Comparison of ENCODE assay signal across 7 mouse cellular contexts in the genomic region with DNA sequence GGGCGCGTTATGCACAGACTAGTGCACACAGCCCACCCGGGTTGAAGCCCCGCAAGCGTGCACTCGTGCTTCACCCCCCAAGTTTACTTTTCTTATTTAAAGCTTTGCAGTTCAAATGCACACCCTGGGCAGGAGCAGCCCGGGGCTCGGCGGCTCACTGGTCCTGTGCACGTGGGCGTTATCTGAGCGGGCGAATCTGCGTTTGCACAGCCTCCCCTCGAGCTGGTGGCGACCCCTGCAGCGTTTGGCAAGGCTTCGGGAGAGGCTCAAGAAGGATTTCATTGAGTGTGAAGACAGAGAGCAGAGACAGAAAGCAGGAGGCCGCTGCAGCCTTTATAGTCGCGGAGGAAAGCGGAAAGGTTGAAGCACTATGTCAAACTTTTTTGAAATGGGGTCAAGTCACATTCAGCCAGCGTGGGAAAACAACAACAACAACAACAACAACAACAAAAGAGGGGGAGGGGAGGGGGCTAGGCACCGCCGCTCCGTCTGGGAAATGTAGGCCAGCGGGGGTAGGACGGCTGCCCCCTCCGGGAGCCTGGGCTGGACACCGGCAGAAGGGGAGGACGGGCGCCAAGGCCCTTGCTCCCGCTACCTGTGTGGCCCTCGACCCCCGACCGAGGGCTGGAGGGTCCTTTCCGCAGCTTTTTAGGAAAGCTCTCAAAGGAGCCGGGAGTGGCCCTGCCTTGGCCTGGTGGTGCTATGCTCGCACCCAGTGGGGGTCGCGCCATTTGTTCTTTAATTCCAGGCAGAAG.
A peak's percentile ranks its signal among the peaks of the same experiment; 100 is the strongest.
DNase-seq lines count a peak whose midpoint lies in the region; ATAC-seq and TF ChIP-seq lines count a peak whose summit lies in the region.

No protein-coding gene starts in this region.

- no peaks in the 10 kb centered on the region for H3K36me3 ChIP-seq in ES-E14 (ENCODE audit: control insufficient read depth, insufficient read depth, low read length, poor library complexity, severe bottlenecking)
- H3K36me3 ChIP-seq in forebrain, embryonic 12.5 days (replicated peaks): no peaks in the 10 kb centered on the region
- no peaks in the 10 kb centered on the region for H3K36me3 ChIP-seq in intestine, postnatal 0 days (ENCODE audit: control insufficient read depth, insufficient read depth)
- no peaks in the 10 kb centered on the region for H3K36me3 ChIP-seq in liver, postnatal 0 days (replicated peaks; ENCODE audit: insufficient read depth, low read length)
- H3K36me3 ChIP-seq in thymus, adult 2 months (ENCODE audit: control insufficient read depth, insufficient read depth, low read length): no peaks in the 10 kb centered on the region

- WGBS in forebrain, embryonic 12.5 days: 1% methylated on average over 41 of the region's 41 CpGs
- 2% methylated on average over 41 of the region's 41 CpGs for WGBS in intestine, postnatal 0 days
- 3% methylated on average over 38 of the region's 41 CpGs for WGBS in liver, postnatal 0 days (ENCODE audit: insufficient replicate concordance)
- WGBS in thymus, adult 2 months: 8% methylated on average over 41 of the region's 41 CpGs

- peak overlapping the region; percentile 68 to 69; a peak in 3 of 4 replicates for H3K4me3 ChIP-seq in ES-E14 (ENCODE audit: insufficient read depth in 1 of 2, low read depth in 1 of 2, low read length in 2 of 2, poor library complexity in 1 of 2, severe bottlenecking in 1 of 2)
- H3K4me3 ChIP-seq in forebrain, embryonic 12.5 days (replicated peaks): peak overlapping the region; percentile 40
- peak overlapping the region; percentile 62 for H3K4me3 ChIP-seq in intestine, postnatal 0 days (ENCODE audit: low read depth, low read length)
- peak overlapping the region; percentile 59 for H3K4me3 ChIP-seq in liver, postnatal 0 days (ENCODE audit: low read depth, low read length)
- H3K4me3 ChIP-seq in thymus, adult 2 months (ENCODE audit: control insufficient read depth, insufficient read depth, low read length): no peak overlapping the region; the same call in 1 of the 2 replicates

- H3K27me3 ChIP-seq in forebrain, embryonic 12.5 days: peaks cover 49% of the 10 kb centered on the region
- H3K27me3 ChIP-seq in intestine, postnatal 0 days (replicated peaks; ENCODE audit: control insufficient read depth, insufficient read depth, low read length): peaks cover 36% of the 10 kb centered on the region
- H3K27me3 ChIP-seq in liver, postnatal 0 days (ENCODE audit: insufficient read depth, low read length): peaks cover 33% of the 10 kb centered on the region
- peaks cover 11% of the 10 kb centered on the region; the same call in 1 of the 2 replicates for H3K27me3 ChIP-seq in thymus, adult 2 months (ENCODE audit: control insufficient read depth, insufficient read depth, low read length)

- H3K9ac ChIP-seq in ES-E14 (ENCODE audit: insufficient read depth, low read depth, low read length, poor library complexity, severe bottlenecking): no peak overlapping the region
- H3K9ac ChIP-seq in forebrain, embryonic 12.5 days: no peak overlapping the region
- no peak overlapping the region for H3K9ac ChIP-seq in intestine, postnatal 0 days (ENCODE audit: low read depth, low read length)
- no peak overlapping the region for H3K9ac ChIP-seq in liver, postnatal 0 days (replicated peaks)

- peaks cover 0 to 6% of the 10 kb centered on the region in 2 experiments; a peak in 1 of 4 replicates for H3K4me1 ChIP-seq in ES-E14 (ENCODE audit: control insufficient read depth in 2 of 2, insufficient read depth in 2 of 2, low read length in 2 of 2, poor library complexity in 1 of 2)
- H3K4me1 ChIP-seq in forebrain, embryonic 12.5 days: peaks cover 24% of the 10 kb centered on the region
- no peaks in the 10 kb centered on the region for H3K4me1 ChIP-seq in intestine, postnatal 0 days (replicated peaks; ENCODE audit: control insufficient read depth, insufficient read depth, low read length)
- peaks cover 7% of the 10 kb centered on the region; the same call in 1 of the 2 replicates for H3K4me1 ChIP-seq in liver, postnatal 0 days (ENCODE audit: insufficient read depth)
- H3K4me1 ChIP-seq in thymus, adult 2 months (replicated peaks; ENCODE audit: control insufficient read depth, insufficient read depth, low read length): no peaks in the 10 kb centered on the region

- in situ Hi-C loops in ES-E14 (cut with MboI; ENCODE audit: low sequenced_read_pairs in 2 of 2, unreplicated experiment in 2 of 2): no loop called here

- peak; percentile 45 for ATAC-seq in forebrain, embryonic 12.5 days (ENCODE audit: low FRiP score)
- ATAC-seq in intestine, postnatal 0 days: no peak
- no peak for ATAC-seq in liver, postnatal 0 days

- peak overlapping the region; percentile 68 for H3K4me2 ChIP-seq in forebrain, embryonic 12.5 days
- H3K4me2 ChIP-seq in intestine, postnatal 0 days (replicated peaks; ENCODE audit: low read depth): peak overlapping the region; percentile 99
- H3K4me2 ChIP-seq in liver, postnatal 0 days (ENCODE audit: low read depth, low read length): peak overlapping the region; percentile 93

- DNase-seq in ES-E14 (ENCODE audit: low read depth, low spot score): no peak
- DNase-seq in WW6 (ENCODE audit: low read depth, low spot score): peak; percentile 18
- DNase-seq in liver, postnatal 0 days: peak; percentile 16
- DNase-seq in yolk sac, embryonic 10.5 days (ENCODE audit: low spot score): peak; percentile 36
- DNase-seq in thymus, adult 2 months: no peak

- no peaks in the 10 kb centered on the region for H3K9me3 ChIP-seq in ES-E14 (ENCODE audit: control insufficient read depth, insufficient read depth, low read depth, low read length)
- H3K9me3 ChIP-seq in forebrain, embryonic 12.5 days: no peaks in the 10 kb centered on the region
- H3K9me3 ChIP-seq in intestine, postnatal 0 days (ENCODE audit: control insufficient read depth): no peaks in the 10 kb centered on the region
- no peaks in the 10 kb centered on the region for H3K9me3 ChIP-seq in liver, postnatal 0 days (ENCODE audit: low read length)

- no peak overlapping the region for H3K27ac ChIP-seq in ES-E14 (ENCODE audit: insufficient read depth, low read depth, low read length, poor library complexity, severe bottlenecking)
- no peak overlapping the region for H3K27ac ChIP-seq in forebrain, embryonic 12.5 days
- no peak overlapping the region for H3K27ac ChIP-seq in intestine, postnatal 0 days (ENCODE audit: low read depth, low read length)
- no peak overlapping the region for H3K27ac ChIP-seq in liver, postnatal 0 days (ENCODE audit: low read depth)
- H3K27ac ChIP-seq in thymus, adult 2 months (ENCODE audit: control insufficient read depth, insufficient read depth, low read length): no peak overlapping the region

- TF ChIP-seq EP300 in liver, postnatal 0 days (IDR thresholded peaks at IDR 0.05; ENCODE audit: low read depth): no peak

- no peak for TF ChIP-seq CTCF in intestine, postnatal 0 days (IDR thresholded peaks at IDR 0.05; ENCODE audit: low read depth)
- TF ChIP-seq CTCF in liver, postnatal 0 days (IDR thresholded peaks at IDR 0.05; ENCODE audit: low read depth): no peak
- TF ChIP-seq CTCF in thymus, adult 2 months (IDR thresholded peaks at IDR 0.05; ENCODE audit: borderline replicate concordance, control insufficient read depth, extremely low read depth, insufficient read depth, low read length, poor library complexity): no peak

- TF ChIP-seq POLR2A in thymus, adult 2 months (IDR thresholded peaks at IDR 0.05; ENCODE audit: control insufficient read depth, extremely low read depth, insufficient read depth, low read length, poor library complexity): no peak

TF ChIP-seq in ES-E14, 5 proteins besides CTCF, POLR2A, EP300 and RAD21:
- no peak for TF ChIP-seq ZNF384 (IDR thresholded peaks at IDR 0.05; ENCODE audit: low read depth, low read length)
- no peak for TF ChIP-seq CHD2 (IDR thresholded peaks at IDR 0.05; ENCODE audit: low read depth, low read length)
- TF ChIP-seq HCFC1 (IDR thresholded peaks at IDR 0.05; ENCODE audit: borderline replicate concordance, insufficient read depth, low read length): no peak
- no peak for TF ChIP-seq MAFK (IDR thresholded peaks at IDR 0.05; ENCODE audit: insufficient read depth, low read depth, low read length)

Comparison
In these comparisons a context has a peak if more than half of its experiments do, and no peak if none do; other contexts are left out.
1. DNase-seq: peak in WW6 (single experiment), liver, postnatal 0 days (single experiment) and yolk sac, embryonic 10.5 days (single experiment); none in ES-E14 (single experiment) and thymus, adult 2 months (single experiment).
2. Peak in every context shown above with its lines, with median percentiles within 50 percentile points of each other: H3K4me2 ChIP-seq.